Mouse (Mus musculus): ENCODE results near the gene B4galt1. TPM values are rescaled to one million over a fixed set of nuclear protein-coding genes. Genes with fewer than 3 reads are reported as not detected.
"Not testable (repeated sequence)": the region's sequence is repeated elsewhere in the genome, so short reads cannot be mapped to it uniquely, and the experiment has no call there.

B4galt1 gene
- polyA plus RNA-seq, 1 experiment from 2014 or later = 53.7 TPM

- H3K9me3 ChIP-seq (replicated peaks) = no peaks in the 10 kb centered on the region
- no peak for ATAC-seq (replicated peaks; ENCODE audit: insufficient number of reproducible peaks, insufficient read depth, low FRiP score, low read depth)
- WGBS = 46% methylated on average over 12 of the region's 12 CpGs
- H3K27ac ChIP-seq = peak overlapping the region; percentile 17; the same call in 1 of the 2 replicates
- no peaks in the 10 kb centered on the region for H3K27me3 ChIP-seq
- no peak overlapping the region for H3K9ac ChIP-seq
- peaks cover 57% of the 10 kb centered on the region for H3K4me1 ChIP-seq (replicated peaks)
- H3K4me3 ChIP-seq = no peak overlapping the region
- no peak overlapping the region for H3K4me2 ChIP-seq
- H3K36me3 ChIP-seq = peaks cover 60% of the 10 kb centered on the region
These were observed 37.9 kb downstream of the B4galt1 start for GRCm38 (mm10) chr4:40815775-40816372.

GRCm38 (mm10) chr4:40815120-40815519 lies 38.7 kb downstream of the B4galt1 start:
- no peak overlapping the region for H3K9ac ChIP-seq
- no peak overlapping the region for H3K27ac ChIP-seq
- WGBS = 71% methylated on average over 3 of the region's 3 CpGs
- no peaks in the 10 kb centered on the region for H3K9me3 ChIP-seq (replicated peaks)
- peaks cover 62% of the 10 kb centered on the region for H3K36me3 ChIP-seq
- H3K27me3 ChIP-seq = no peaks in the 10 kb centered on the region
- no peak overlapping the region for H3K4me2 ChIP-seq
- ATAC-seq (replicated peaks; ENCODE audit: insufficient number of reproducible peaks, insufficient read depth, low FRiP score, low read depth) = no peak
- H3K4me1 ChIP-seq (replicated peaks) = peaks cover 50% of the 10 kb centered on the region
- H3K4me3 ChIP-seq = no peak overlapping the region

GRCm38 (mm10) chr4:40814359-40814758 lies 39.4 kb downstream of the B4galt1 start:
- Histone ChIP-seq H3K27ac (no peak overlapping the region), H3K36me3 (peaks cover 67% of the 10 kb centered on the region), H3K9ac (no peak overlapping the region), H3K4me2 (no peak overlapping the region), H3K4me3 (no peak overlapping the region), H3K27me3 (no peaks in the 10 kb centered on the region), H3K9me3 (replicated peaks) (no peaks in the 10 kb centered on the region), H3K4me1 (replicated peaks) (peaks cover 43% of the 10 kb centered on the region)
- WGBS = 76% methylated on average over 6 of the region's 6 CpGs
- ATAC-seq (replicated peaks; ENCODE audit: insufficient number of reproducible peaks, insufficient read depth, low FRiP score, low read depth) = no peak

- peaks cover 29% of the 10 kb centered on the region for H3K4me1 ChIP-seq (replicated peaks)
- 84% methylated on average over 1 of the region's 1 CpGs for WGBS
These were observed 40.9 kb downstream of the B4galt1 start for GRCm38 (mm10) chr4:40812891-40813290.

GRCm38 (mm10) chr4:40810481-40810880 lies 43.3 kb downstream of the B4galt1 start:
- Histone ChIP-seq H3K9ac (no peak overlapping the region), H3K36me3 (peaks cover 80% of the 10 kb centered on the region), H3K4me1 (replicated peaks) (peaks cover 13% of the 10 kb centered on the region), H3K27me3 (no peaks in the 10 kb centered on the region), H3K4me2 (no peak overlapping the region), H3K27ac (no peak overlapping the region; the same call in 1 of the 2 replicates), H3K9me3 (replicated peaks) (no peaks in the 10 kb centered on the region), H3K4me3 (no peak overlapping the region)
- WGBS = 77% methylated on average over 5 of the region's 5 CpGs
- ATAC-seq (replicated peaks; ENCODE audit: insufficient number of reproducible peaks, insufficient read depth, low FRiP score, low read depth) = no peak

More at GRCm38 (mm10) chr4:40812891-40813290, 40.9 kb downstream of the B4galt1 start:
- no peak overlapping the region for H3K4me2 ChIP-seq
- H3K36me3 ChIP-seq = peaks cover 78% of the 10 kb centered on the region
- no peak overlapping the region for H3K27ac ChIP-seq
- no peak overlapping the region for H3K4me3 ChIP-seq
- H3K9ac ChIP-seq = no peak overlapping the region
- no peaks in the 10 kb centered on the region for H3K9me3 ChIP-seq (replicated peaks)
- no peak for ATAC-seq (replicated peaks; ENCODE audit: insufficient number of reproducible peaks, insufficient read depth, low FRiP score, low read depth)
- H3K27me3 ChIP-seq = no peaks in the 10 kb centered on the region

- ATAC-seq (replicated peaks; ENCODE audit: insufficient number of reproducible peaks, insufficient read depth, low FRiP score, low read depth) = no peak
- WGBS = 78% methylated on average over 4 of the region's 4 CpGs
These were observed 46.4 kb downstream of the B4galt1 start for GRCm38 (mm10) chr4:40807382-40807781.

GRCm38 (mm10) chr4:40805401-40805800 lies 48.4 kb downstream of the B4galt1 start:
- Histone ChIP-seq H3K27ac (no peak overlapping the region), H3K36me3 (peaks cover 67% of the 10 kb centered on the region), H3K4me3 (no peak overlapping the region), H3K4me1 (replicated peaks) (peaks cover 12% of the 10 kb centered on the region), H3K9ac (no peak overlapping the region), H3K4me2 (no peak overlapping the region), H3K27me3 (no peaks in the 10 kb centered on the region), H3K9me3 (replicated peaks) (no peaks in the 10 kb centered on the region)
- ATAC-seq (replicated peaks; ENCODE audit: insufficient number of reproducible peaks, insufficient read depth, low FRiP score, low read depth) = no peak
- 90% methylated on average over 8 of the region's 8 CpGs for WGBS

More at GRCm38 (mm10) chr4:40807382-40807781, 46.4 kb downstream of the B4galt1 start:
- Histone ChIP-seq H3K4me3 (no peak overlapping the region), H3K27me3 (no peaks in the 10 kb centered on the region), H3K9ac (no peak overlapping the region), H3K4me2 (no peak overlapping the region), H3K4me1 (replicated peaks) (peaks cover 12% of the 10 kb centered on the region), H3K9me3 (replicated peaks) (no peaks in the 10 kb centered on the region), H3K27ac (no peak overlapping the region), H3K36me3 (peaks cover 74% of the 10 kb centered on the region)

- Histone ChIP-seq H3K27me3 (no peaks in the 10 kb centered on the region), H3K4me1 (replicated peaks) (peaks cover 28% of the 10 kb centered on the region), H3K9ac (no peak overlapping the region), H3K4me3 (no peak overlapping the region), H3K36me3 (peaks cover 45% of the 10 kb centered on the region), H3K27ac (peak overlapping the region; percentile 50; the same call in 1 of the 2 replicates), H3K9me3 (replicated peaks) (no peaks in the 10 kb centered on the region), H3K4me2 (no peak overlapping the region)
- no peak for ATAC-seq (replicated peaks; ENCODE audit: insufficient number of reproducible peaks, insufficient read depth, low FRiP score, low read depth)
- WGBS = 77% methylated on average over 3 of the region's 3 CpGs
These were observed 51.0 kb downstream of the B4galt1 start for GRCm38 (mm10) chr4:40802787-40803186.

- Histone ChIP-seq H3K27ac (peak overlapping the region; percentile 50; the same call in 1 of the 2 replicates), H3K4me3 (no peak overlapping the region), H3K4me1 (replicated peaks) (peaks cover 28% of the 10 kb centered on the region), H3K4me2 (no peak overlapping the region), H3K9me3 (replicated peaks) (no peaks in the 10 kb centered on the region), H3K27me3 (no peaks in the 10 kb centered on the region), H3K36me3 (peaks cover 36% of the 10 kb centered on the region), H3K9ac (no peak overlapping the region)
- no peak for ATAC-seq (replicated peaks; ENCODE audit: insufficient number of reproducible peaks, insufficient read depth, low FRiP score, low read depth)
- 44% methylated on average over 4 of the region's 4 CpGs for WGBS
These were observed 51.9 kb downstream of the B4galt1 start for GRCm38 (mm10) chr4:40801908-40802307.

- WGBS = 64% methylated on average over 3 of the region's 3 CpGs
- no peak for ATAC-seq (replicated peaks; ENCODE audit: insufficient number of reproducible peaks, insufficient read depth, low FRiP score, low read depth)
- Histone ChIP-seq H3K27me3 (no peaks in the 10 kb centered on the region), H3K9ac (no peak overlapping the region), H3K9me3 (replicated peaks) (no peaks in the 10 kb centered on the region), H3K4me1 (replicated peaks) (peaks cover 28% of the 10 kb centered on the region), H3K36me3 (peaks cover 28% of the 10 kb centered on the region), H3K27ac (peak overlapping the region; percentile 2; the same call in 1 of the 2 replicates), H3K4me2 (no peak overlapping the region), H3K4me3 (no peak overlapping the region)
These were observed 52.9 kb downstream of the B4galt1 start for GRCm38 (mm10) chr4:40800873-40801272.

- not testable (repeated sequence) for H3K4me2 ChIP-seq
- 63% methylated on average over 2 of the region's 2 CpGs for WGBS
- peak; percentile 89 for ATAC-seq (replicated peaks; ENCODE audit: insufficient number of reproducible peaks, insufficient read depth, low FRiP score, low read depth)
These were observed 54.8 kb downstream of the B4galt1 start for GRCm38 (mm10) chr4:40798833-40799555.

More at GRCm38 (mm10) chr4:40798833-40799555, 54.8 kb downstream of the B4galt1 start:
- Histone ChIP-seq H3K36me3 (peaks cover 14% of the 10 kb centered on the region), H3K4me1 (replicated peaks) (peaks cover 28% of the 10 kb centered on the region), H3K27ac (peak overlapping the region; percentile 84)
- H3K9ac ChIP-seq; H3K4me3 ChIP-seq; H3K9me3 ChIP-seq (replicated peaks); H3K27me3 ChIP-seq: not testable (repeated sequence)
